Mouse (Mus musculus) liver, embryonic 14.5 days (tissue): ENCODE measurements around the gene Cib2.
"Not testable (repeated sequence)": the region's sequence is repeated elsewhere in the genome, so short reads cannot be mapped to it uniquely, and the experiment has no call there.

Experiments used
- CTCF ChIP-seq: IDR thresholded peaks from 2 replicates; pipeline ENCODE4 v1.5.1; 2016; ENCODE audit warnings: antibody characterized with exemption, low read depth, control low read depth
- EP300 ChIP-seq: IDR thresholded peaks from 2 replicates; pipeline ENCODE4 v1.6.1; 2016; ENCODE audit warnings: antibody characterized with exemption, low read depth

- TF ChIP-seq CTCF, EP300: not testable (repeated sequence)
Measured at GRCm38 (mm10) chr9:54584127-54584526, 24.1 kb upstream of the Cib2 start.
